Mouse (Mus musculus) liver, embryonic 16.5 days (tissue): ENCODE data around the gene Abl2. TPM values are rescaled to one million over a fixed set of nuclear protein-coding genes. Genes with fewer than 3 reads are reported as not detected.
"Not testable (repeated sequence)": the region's sequence is repeated elsewhere in the genome, so short reads cannot be mapped to it uniquely, and the experiment has no call there.

Experiments
- ATAC-seq: fragments of 200-750 bp; cut with Nextera tagmentation; 2 replicates; pipeline ENCODE4 v1.8.0; 2017; ENCODE audit warnings: low read depth, mild to moderate bottlenecking, moderate number of reproducible peaks, moderate library complexity
- H3K27ac ChIP-seq: fragments of 300-500 bp; sonication (generic); 2 replicates; pipeline ENCODE4 v1.5.1; 2014; ENCODE audit warnings: mild to moderate bottlenecking, low read length
- H3K27me3 ChIP-seq: fragments of 300-500 bp; sonication (generic); 2 replicates; pipeline ENCODE4 v1.6.1; 2014; ENCODE audit warnings: low read depth, low read length, mixed read lengths; ENCODE audit not compliant: control insufficient read depth, insufficient read depth
- H3K36me3 ChIP-seq: fragments of 300-500 bp; sonication (generic); 2 replicates; pipeline ENCODE4 v1.6.1; 2014; ENCODE audit warnings: mild to moderate bottlenecking; ENCODE audit not compliant: control insufficient read depth, insufficient read depth
- H3K4me1 ChIP-seq: fragments of 300-500 bp; sonication (generic); 2 replicates; pipeline ENCODE4 v1.6.1; 2014; ENCODE audit warnings: low read depth, low read length, mixed read lengths; ENCODE audit not compliant: control insufficient read depth
- H3K4me2 ChIP-seq: fragments of 300-500 bp; sonication (generic); 2 replicates; pipeline ENCODE4 v1.6.1; 2014; ENCODE audit warnings: low read depth, low read length, mixed read lengths
- H3K4me3 ChIP-seq: fragments of 300-500 bp; sonication (generic); 2 replicates; pipeline ENCODE4 v1.5.1; 2014; ENCODE audit warnings: low read depth, mild to moderate bottlenecking, low read length
- H3K9ac ChIP-seq: fragments of 300-500 bp; sonication (generic); 2 replicates; pipeline ENCODE4 v1.6.1; 2014; ENCODE audit warnings: low read depth, low read length
- H3K9me3 ChIP-seq: fragments of 300-500 bp; sonication (generic); replicated peaks from 2 replicates; pipeline ENCODE4 v1.6.1; 2016; ENCODE audit warnings: low read length; ENCODE audit not compliant: control insufficient read depth
- WGBS: fragments of 180-500 bp; shearing (Covaris S2); extraction: QIAGEN DNeasy Blood & Tissue Kit; methylation state at CpG from one replicate; pipeline ENCODE4 v1.1.7; 2014; ENCODE audit not compliant: insufficient replicate concordance; 5-methylcytosine and 5-hydroxymethylcytosine counted together
- polyA plus RNA-seq: library from polyadenylated mRNA; unstranded; fragments of >200 nt; fragmentation: Nextera tagmentation; extraction: Ambion mirVana; gene quantifications from 2 replicates; pipeline ENCODE4 v1.2.1, GENCODE M21; 2015

The Abl2 gene
- polyA plus RNA-seq, 1 experiment from 2014 or later: 0.87 TPM

DNA sequence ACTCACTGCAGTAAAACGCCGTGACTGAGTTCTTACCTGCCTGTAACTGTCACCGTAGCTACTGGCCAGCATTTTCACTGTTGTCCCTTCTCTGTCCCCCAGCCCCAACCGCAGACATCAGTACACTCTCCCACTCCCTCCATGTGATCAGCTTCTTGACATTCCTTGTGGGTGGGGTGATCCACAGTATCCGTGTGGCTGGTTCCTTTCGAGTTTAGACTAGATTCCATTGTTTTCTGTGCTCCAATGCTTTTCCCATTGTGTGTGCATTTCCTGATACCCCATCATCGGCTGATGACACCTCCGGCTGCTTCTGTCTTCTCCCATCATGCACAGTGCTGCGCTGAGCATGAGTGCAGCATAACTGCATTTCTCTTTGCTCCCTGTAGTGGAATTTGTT lies 92.0 kb downstream of the Abl2 start:
- no peaks in the 10 kb centered on the region for H3K36me3 ChIP-seq
- H3K9ac ChIP-seq: no peak overlapping the region
- no peak overlapping the region for H3K4me3 ChIP-seq
- no peaks in the 10 kb centered on the region for H3K4me1 ChIP-seq
- H3K4me2 ChIP-seq: no peak overlapping the region
- no peak overlapping the region for H3K27ac ChIP-seq
- no peaks in the 10 kb centered on the region for H3K27me3 ChIP-seq
- 76% methylated on average over 9 of the region's 9 CpGs for WGBS
- H3K9me3 ChIP-seq: no peaks in the 10 kb centered on the region
- no peak for ATAC-seq

DNA sequence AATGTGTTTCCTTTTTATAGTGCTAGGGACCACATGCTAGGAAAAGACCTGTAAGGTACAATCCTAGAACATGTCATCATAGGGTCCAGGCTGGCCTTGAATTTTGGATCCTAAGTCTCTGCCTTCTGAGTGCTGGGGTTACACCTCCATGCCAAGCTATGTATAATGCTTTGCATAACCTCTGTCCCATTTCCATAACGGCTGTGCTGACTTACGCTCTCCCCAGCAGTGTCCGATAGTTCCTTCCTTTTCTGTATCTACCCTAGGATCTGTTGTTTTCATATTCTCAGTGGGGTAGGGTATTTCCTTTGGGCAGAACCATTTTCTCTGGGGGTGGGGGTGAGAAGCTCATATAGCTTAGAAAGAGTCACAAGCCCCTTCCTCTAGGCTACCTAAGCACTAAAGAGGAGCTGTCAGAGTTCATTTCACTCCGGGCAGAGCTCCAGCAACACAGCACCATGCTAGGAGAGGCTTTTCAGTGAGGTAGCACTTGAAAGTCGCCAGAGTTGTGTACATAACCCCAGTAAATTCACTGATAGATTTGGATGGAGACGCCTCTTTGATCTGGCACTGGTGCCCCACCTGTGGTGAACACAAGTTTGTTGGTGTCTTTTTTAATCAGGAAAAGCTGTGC lies 93.7 kb downstream of the Abl2 start:
- H3K4me1 ChIP-seq: no peaks in the 10 kb centered on the region
- H3K9me3 ChIP-seq: no peaks in the 10 kb centered on the region
- H3K36me3 ChIP-seq: no peaks in the 10 kb centered on the region
- 30% methylated on average over 6 of the region's 6 CpGs for WGBS
- H3K27me3 ChIP-seq: no peaks in the 10 kb centered on the region
- no peak overlapping the region for H3K4me3 ChIP-seq
- peak overlapping the region; percentile 2; the same call in 1 of the 2 replicates for H3K27ac ChIP-seq
- no peak overlapping the region for H3K4me2 ChIP-seq
- no peak for ATAC-seq
- H3K9ac ChIP-seq: no peak overlapping the region

DNA sequence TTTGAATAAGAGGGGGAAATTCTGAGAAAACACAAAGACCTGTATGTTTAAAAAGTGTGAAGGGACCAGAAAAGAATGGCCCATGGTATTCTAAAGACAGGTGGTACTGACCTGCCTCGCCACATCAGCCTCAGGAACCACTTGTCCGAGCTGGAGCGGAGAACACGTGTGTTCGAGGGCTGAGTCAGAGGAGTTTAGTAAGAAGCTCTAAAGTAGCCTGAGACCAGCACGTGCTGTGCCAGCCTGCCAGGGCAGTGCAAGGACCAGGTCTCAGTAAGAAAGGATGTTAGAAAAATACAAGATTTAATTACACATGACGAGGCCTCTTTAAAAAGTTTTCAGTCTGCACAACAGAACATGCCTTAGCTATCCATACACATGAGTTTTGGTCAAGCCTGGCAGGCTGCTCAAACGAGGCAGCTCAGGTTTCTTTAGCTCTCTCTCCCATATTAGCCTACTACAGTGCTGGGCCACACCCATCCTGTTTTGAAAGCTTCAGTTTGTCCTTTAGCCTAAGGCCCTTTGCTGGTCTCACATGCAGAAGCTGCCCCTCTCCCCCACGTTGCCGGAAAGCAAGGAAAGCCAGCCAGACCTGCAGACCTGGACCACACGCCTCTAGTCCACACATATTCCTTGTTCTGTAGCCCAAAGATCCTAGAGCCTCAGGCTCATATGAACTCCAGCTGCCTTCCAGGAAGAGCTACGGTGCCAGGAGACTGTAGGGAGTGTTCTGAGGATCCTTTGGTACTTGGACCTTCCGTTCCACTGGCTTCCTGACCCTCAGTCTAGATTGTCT lies 96.3 kb downstream of the Abl2 start:
- ATAC-seq: no peak
- no peak overlapping the region for H3K27ac ChIP-seq
- no peaks in the 10 kb centered on the region for H3K27me3 ChIP-seq
- H3K9me3 ChIP-seq: no peaks in the 10 kb centered on the region
- H3K36me3 ChIP-seq: no peaks in the 10 kb centered on the region
- H3K4me3 ChIP-seq: no peak overlapping the region
- no peak overlapping the region for H3K4me2 ChIP-seq
- 59% methylated on average over 13 of the region's 13 CpGs for WGBS
- peaks cover 2% of the 10 kb centered on the region; the same call in 1 of the 2 replicates for H3K4me1 ChIP-seq
- H3K9ac ChIP-seq: no peak overlapping the region

DNA sequence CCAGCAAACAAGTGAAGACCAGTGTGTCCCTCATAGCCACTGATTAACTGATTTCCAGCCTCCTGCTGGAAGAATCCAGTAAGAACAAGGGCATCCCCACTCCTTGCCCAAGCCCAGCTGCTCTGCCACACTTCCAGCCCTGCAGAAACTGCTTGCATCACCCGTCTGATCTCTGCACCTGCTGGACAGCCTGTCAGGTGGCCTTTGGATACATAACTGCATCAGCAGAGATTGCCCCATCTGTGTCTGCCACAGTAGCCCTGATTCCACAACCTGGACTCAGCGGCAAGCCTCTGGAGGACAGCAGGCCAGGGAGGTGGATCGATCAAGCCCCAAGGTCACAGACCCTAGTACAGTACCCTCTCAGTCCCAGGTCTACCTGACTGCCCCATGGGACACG lies 98.9 kb downstream of the Abl2 start:
- H3K4me3 ChIP-seq: no peak overlapping the region
- no peaks in the 10 kb centered on the region for H3K36me3 ChIP-seq
- H3K27me3 ChIP-seq: no peaks in the 10 kb centered on the region
- no peaks in the 10 kb centered on the region for H3K9me3 ChIP-seq
- no peak overlapping the region for H3K9ac ChIP-seq
- H3K4me2 ChIP-seq: no peak overlapping the region
- H3K4me1 ChIP-seq: peaks cover 2% of the 10 kb centered on the region; the same call in 1 of the 2 replicates
- WGBS: 58% methylated on average over 4 of the region's 4 CpGs
- H3K27ac ChIP-seq: peak overlapping the region; percentile 29; the same call in 1 of the 2 replicates
- ATAC-seq: peak; percentile 83

DNA sequence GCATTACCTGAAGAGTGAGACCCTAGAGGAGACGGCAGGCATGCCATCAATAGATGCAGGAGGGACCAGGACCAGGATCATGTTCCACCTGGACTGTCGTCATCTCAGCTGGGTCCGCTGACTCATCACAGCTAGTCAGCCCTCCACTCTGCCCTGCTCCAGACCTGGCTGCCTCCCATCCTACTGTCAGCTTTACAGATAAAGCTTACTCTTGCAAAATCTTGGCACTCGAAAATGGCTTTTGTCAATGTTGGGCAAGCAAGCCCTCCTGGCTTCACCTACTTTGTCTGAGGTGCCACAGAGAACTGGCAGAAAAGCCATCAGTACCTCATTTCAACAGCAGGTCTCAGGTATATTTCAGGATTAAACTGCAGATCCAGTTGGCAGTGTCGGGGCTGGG lies 100.1 kb downstream of the Abl2 start:
- Histone ChIP-seq H3K27me3 (no peaks in the 10 kb centered on the region), H3K9ac (no peak overlapping the region), H3K9me3 (no peaks in the 10 kb centered on the region), H3K36me3 (no peaks in the 10 kb centered on the region), H3K4me1 (peaks cover 2% of the 10 kb centered on the region; the same call in 1 of the 2 replicates), H3K4me2 (no peak overlapping the region), H3K4me3 (no peak overlapping the region), H3K27ac (no peak overlapping the region)
- ATAC-seq: peak; percentile 22; the same call in 1 of the 2 replicates
- WGBS: 58% methylated on average over 5 of the region's 5 CpGs

DNA sequence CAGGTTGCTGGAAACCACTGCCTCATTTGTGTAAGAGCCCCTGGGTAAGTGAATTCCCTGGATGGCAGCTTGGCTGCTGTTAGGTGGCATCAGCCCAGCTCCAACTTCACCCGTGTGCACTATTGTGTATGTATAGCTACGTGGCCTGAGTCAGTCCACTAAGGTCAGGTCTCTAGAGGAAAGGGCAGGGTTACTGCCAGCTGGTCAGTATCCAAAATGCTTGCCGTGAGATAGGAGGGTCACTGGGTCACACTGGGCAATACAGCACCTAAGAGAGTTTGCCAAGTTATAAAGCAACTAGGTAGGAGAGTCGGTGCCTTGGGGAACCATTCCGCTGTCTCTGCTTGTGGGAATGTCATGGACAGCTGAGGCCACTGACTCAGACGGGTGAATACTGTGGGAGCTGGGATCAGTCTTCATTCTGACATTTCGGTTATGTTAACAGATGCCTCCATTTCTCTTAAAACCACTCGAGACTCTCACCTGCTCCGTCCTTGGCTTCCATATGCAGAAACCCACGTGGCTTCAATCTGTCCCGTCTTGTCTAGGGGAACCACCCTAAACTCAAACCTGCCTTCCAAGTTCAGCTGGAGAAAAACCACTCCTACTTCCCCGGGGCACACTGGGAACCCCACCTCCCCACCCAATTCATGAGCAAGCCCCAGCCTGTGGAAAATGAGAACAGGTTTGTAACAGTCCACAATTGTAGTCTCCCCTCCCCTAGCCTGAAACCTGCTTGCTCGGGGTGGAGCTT lies 101.5 kb downstream of the Abl2 start:
- peaks cover 2% of the 10 kb centered on the region; the same call in 1 of the 2 replicates for H3K4me1 ChIP-seq
- peak overlapping the region; percentile 12; the same call in 1 of the 2 replicates for H3K4me2 ChIP-seq
- H3K27ac ChIP-seq: no peak overlapping the region
- WGBS: 58% methylated on average over 13 of the region's 13 CpGs
- H3K36me3 ChIP-seq: no peaks in the 10 kb centered on the region
- H3K4me3 ChIP-seq: no peak overlapping the region
- peak; percentile 54 for ATAC-seq
- H3K9ac ChIP-seq: no peak overlapping the region
- H3K9me3 ChIP-seq: no peaks in the 10 kb centered on the region
- no peaks in the 10 kb centered on the region for H3K27me3 ChIP-seq

DNA sequence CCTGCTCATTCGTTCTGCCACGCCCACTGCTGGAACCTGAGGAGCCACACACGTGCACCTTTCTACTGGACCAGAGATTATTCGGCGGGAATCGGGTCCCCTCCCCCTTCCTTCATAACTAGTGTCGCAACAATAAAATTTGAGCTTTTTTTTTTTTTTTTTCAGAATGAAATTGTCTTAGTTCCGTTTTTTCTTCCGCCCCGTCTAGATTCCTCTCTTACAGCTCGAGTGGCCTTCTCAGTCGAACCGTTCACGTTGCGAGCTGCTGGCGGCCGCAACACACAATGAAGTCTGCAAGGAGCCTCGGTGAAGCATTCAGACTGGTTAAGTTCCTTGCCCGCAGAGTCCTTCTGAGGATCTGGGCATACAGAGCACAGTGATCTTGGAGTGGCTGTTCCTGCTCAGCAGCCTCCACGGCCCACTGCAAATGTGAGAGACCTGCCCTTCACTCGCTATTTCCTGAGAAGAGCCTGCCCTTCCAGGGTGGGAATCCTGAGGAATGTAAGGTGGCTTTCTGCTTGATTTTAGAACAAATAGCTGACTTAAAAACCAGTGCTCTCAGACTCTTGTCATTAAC lies 102.2 kb downstream of the Abl2 start:
- H3K4me1 ChIP-seq, H3K27ac ChIP-seq, H3K9me3 ChIP-seq, H3K9ac ChIP-seq, H3K4me3 ChIP-seq, H3K36me3 ChIP-seq, H3K27me3 ChIP-seq, ATAC-seq: not testable (repeated sequence)
- peak overlapping the region; percentile 12; the same call in 1 of the 2 replicates for H3K4me2 ChIP-seq
- WGBS: 53% methylated on average over 19 of the region's 21 CpGs

DNA sequence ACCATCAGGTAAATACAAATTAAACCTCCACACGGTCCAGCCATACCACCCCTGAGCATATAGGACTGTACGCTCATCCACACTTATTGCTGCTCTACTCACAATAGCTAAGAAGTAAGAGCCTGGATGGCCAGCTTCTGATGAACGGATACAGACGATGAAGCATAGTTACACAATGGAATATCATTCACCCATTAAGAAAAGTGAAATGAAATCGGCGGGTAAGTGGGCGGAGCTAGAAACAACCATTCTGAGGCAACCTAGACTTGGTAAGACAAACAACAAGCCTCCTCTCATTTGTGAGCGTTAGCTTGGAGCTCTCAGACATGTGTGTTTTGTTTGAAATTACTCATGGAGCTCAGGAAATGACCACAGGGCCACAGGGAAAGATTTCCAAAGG lies 107.2 kb downstream of the Abl2 start:
- Histone ChIP-seq H3K4me3 (no peak overlapping the region), H3K9me3 (no peaks in the 10 kb centered on the region), H3K4me2 (no peak overlapping the region), H3K4me1 (peaks cover 2% of the 10 kb centered on the region; the same call in 1 of the 2 replicates), H3K27me3 (no peaks in the 10 kb centered on the region), H3K36me3 (no peaks in the 10 kb centered on the region), H3K9ac (no peak overlapping the region), H3K27ac (no peak overlapping the region)
- no peak for ATAC-seq
- WGBS: 68% methylated on average over 8 of the region's 8 CpGs
